Mouse (Mus musculus) adrenal gland, postnatal 14 days (tissue): Measurements from ENCODE around the gene Cdk15. TPM values are rescaled to one million over a fixed set of nuclear protein-coding genes. Genes with fewer than 3 reads are reported as not detected.

ENCODE experiments used
- DNase-seq: peaks from one replicate; pipeline ENCODE4 v3.0.0; 2021; ENCODE audit warnings: mixed read lengths
- total RNA-seq: library from RNA; stranded (reverse); gene quantifications from 2 replicates; pipeline ENCODE4 v1.2.3, GENCODE M21; 2021

The Cdk15 gene
- total RNA-seq, 1 experiment from 2014 or later = not detected

GRCm38 (mm10) chr1:59285880-59286279 is 29.2 kb downstream of the Cdk15 start:
- no peak for DNase-seq

GRCm38 (mm10) chr1:59286316-59286850 is 29.7 kb downstream of the Cdk15 start:
- DNase-seq = no peak

DNA sequence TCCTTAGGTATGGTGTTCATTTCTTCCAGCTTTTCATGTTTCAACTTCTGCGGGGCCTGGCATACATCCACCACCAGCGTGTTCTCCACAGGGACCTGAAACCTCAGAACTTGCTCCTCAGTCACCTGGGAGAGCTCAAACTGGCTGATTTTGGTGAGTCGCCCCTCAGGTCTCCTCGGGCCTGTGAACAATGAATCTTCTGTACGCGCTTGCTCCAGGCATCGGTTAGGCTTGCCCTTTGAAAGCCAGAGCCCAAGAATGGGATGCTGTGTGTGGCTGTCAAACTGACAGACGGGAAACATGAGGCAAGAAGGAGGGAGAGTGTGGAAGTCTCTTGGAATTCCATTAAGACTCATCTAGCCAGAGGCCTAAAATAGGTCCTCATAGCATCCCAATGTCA is 31.0 kb downstream of the Cdk15 start:
- DNase-seq = no peak

DNA sequence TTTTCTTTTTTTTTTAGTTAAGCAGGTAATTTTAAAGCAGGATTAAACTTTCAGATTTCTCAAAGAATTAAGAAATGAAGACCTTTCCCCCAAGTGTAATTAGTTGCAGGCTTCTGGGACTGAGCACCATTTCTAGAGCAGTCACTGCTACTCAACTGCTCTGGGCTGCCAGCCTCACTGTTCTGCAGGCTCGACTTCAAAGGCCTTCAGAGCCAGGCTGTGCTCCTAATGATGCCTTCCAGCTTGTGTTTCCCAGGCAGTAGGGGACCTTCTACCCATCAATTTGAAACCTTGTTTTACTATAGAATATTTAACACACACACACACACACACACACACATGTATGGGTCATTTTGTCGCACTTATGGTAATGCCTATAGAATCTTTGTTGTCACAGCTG is 34.9 kb downstream of the Cdk15 start:
- no peak for DNase-seq

GRCm38 (mm10) chr1:59295769-59296168 is 39.1 kb downstream of the Cdk15 start:
- DNase-seq = no peak

- no peak for DNase-seq
Observed at GRCm38 (mm10) chr1:59297167-59297566, 40.5 kb downstream of the Cdk15 start.

DNA sequence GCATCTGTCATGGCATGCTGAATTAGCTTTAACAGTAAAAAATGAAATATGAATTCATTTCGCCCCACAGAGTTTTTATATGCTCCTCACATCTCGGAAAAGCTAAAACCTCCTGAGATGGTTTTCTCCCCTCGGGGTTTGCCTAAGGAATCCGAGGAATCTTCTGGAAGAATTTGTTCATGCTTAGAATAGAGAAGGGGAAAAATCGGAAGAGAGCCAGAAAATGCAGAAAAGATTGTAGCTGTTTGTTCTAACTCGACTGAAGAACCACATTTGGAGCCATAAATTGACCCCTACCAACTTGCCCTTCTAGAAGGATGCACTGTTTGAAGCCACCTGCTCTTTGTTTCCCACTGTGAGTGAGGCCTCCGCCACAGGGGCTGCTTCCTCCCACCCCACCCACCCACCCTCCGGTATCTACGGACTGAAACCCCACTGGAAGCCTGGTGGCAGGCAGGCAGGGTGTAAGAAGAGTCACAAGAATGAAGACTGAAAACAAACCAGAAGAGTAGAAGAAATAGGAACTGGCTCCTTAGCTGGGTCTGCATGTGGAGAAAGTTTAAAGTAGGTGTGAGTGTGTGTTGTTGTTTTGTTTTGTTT is 41.9 kb downstream of the Cdk15 start:
- no peak for DNase-seq

DNA sequence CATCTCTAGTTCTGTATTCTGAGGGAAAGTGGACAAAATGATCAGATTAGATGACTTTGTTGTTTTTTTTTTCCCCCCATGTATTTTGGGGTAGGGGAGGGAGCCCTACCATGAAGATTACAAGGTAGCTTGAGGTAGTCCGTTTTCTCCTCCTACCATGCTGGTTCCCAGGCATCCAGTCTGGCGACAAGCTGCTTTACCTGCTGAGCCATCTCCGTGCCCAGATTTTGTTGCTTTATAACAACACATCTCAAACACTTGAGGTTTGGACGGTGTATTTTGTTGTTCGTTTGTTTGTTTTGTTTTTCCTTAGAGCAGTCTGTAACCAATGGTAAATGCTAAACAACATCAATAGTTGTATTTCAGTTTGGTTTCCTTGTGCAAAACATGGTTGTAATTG is 50.6 kb downstream of the Cdk15 start:
- no peak for DNase-seq

DNA sequence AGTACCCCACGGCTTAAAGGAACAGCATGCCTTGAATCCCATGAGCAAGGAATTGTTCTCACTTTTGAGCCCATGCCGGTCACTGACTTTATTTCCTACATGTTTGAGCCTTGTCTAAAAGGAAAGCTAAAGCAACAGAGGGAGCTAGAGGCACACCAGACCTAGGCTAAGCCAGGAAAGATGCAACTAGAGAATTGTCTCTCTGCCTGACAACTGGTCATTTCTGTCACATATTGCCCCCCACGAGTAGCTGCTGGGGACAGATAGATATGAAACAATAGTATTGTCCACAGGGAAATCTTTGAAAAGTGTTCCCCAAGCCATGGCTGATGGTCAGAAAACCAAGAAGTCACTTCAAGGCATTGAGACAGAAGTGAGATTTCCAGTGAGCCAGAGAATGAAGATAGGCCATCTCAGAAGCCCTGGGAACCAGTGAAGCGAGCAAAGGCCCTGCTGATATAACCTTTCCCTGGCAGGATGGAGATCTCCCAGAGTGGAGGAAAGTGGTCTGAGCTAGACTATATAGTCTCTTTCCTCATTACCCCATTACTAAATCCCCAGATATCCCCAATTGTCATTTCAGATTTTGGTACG is 54.7 kb downstream of the Cdk15 start:
- DNase-seq = no peak

DNA sequence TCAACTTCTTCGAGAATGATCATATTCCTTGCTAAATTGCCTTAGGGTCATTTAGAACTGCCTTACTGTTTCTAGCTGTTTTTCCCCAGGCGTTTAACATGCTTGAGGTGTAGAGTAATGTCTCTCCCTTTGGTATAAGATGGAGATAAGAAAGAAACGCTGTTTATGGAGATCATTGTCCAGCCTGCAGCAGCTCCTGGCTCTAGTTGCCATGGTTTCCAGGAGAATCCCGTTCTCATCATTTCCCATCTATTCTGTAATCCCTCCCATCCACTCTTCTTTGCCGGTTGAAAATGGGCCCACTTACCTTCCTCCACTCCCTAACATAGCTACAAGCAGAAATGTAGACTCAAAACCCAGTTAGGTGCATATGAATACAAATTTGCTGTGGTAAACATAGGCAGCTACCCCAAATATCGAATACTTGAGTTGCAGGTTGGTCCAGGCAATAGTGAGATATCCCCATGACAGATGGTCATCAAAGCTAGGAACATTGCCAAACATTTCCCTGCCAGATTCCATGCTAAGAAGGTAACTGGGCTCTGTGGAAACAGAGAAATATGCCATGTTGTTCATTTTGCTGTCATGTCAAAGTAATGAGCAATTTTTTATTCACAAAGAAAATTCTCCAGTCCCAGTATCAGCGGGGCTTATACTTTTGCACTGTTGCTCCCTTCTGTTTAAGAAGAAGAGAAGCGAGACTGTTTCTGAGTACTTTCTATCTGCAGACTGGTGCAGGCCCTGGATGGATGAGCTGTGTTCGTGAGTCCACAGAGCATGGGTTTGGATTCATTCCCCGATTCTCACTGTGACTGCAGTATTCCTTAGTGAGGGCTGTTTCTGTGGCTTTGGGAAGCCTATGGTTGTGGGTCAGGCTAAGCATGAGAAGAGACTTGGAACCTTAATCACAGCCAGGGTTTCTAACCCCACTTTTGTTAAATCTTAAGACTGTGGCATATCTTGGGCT is 55.8 kb downstream of the Cdk15 start:
- no peak for DNase-seq

- DNase-seq = no peak
Observed at GRCm38 (mm10) chr1:59313154-59313940, 56.6 kb downstream of the Cdk15 start.

DNA sequence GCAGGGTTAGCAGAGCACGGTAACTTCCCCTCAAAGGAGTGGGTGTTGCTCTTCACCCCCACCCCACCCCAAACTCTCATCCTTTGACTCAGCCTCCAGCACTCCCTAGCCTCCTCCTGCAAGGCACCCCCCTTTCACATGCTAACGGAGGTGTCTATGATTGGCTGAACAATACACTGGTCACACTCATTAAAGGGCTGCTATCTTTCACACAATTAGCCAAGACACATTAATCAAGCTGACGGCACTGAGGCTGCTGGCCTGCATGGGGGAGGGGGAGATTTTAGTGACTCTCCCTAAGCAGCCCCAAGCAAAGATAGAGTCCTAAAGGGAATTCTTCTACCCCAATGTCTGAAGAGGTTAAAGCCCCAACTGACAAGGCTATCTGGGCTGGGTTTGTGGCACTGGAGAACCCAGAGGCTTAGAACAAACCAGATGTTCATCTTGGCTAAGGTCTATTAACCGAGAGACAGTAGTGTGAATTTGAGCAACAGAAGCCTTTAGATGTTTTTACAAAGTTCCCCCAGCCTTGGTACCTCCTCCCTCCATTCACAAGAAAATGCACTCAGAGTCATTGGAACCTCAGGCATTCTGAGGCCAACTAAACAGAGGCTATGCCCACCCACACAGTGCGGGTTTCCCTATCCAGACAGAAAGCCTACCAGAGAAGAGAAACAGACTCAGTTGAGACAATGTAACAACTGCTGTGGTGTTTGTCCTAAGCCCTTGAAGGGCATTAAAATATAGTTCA is 58.5 kb downstream of the Cdk15 start:
- DNase-seq = no peak

DNA sequence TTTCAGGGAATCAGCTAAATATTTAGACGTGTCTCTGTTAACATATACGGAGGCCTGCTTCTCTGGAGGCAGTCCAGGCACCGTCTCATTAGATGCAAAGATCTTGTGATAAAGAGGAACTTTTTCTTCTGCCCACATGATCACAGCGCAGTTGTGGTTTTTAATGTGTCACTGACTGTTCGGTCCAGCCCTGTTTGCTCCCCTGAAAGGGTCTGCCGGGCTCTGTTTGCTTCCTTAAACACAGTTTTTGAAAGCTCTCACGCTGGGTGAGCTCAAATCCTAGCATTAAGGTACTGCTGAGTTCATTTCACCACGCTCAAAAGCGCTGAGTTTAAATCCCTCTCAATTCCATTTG is 59.3 kb downstream of the Cdk15 start:
- DNase-seq = no peak

DNA sequence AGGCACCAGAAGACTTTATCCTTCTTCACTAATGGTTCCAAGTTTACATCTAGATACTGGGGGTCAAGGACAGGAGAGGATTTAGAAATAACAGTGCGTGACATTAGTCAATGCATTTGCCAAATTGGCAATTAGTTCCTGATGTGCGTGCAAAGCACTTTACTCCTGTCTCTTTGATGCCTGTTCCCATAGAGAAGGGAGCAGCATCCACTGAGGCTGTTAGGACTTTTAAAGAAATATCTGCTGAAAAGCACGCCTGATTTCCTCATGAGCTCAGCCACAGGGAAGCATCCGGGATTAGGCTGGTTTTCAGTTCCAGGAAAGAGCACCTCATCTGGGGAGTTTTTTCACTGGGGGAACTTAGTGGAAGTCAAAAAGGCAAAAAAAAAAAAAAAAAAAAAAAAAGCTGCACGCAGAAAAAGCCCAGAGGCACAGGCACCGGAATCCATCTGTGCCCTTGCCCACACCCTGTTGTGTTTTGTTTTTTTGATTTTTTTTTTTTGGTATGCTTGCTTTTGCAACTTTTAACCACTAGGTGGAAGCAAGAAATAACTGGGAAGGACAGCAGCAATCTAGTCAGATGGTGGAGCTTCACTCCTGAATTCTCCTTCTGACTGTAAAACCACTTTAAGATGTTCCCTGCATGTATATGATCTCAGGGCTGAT is 59.8 kb downstream of the Cdk15 start:
- peak; percentile 13 for DNase-seq

GRCm38 (mm10) chr1:59317397-59317796 is 60.7 kb downstream of the Cdk15 start:
- no peak for DNase-seq

DNA sequence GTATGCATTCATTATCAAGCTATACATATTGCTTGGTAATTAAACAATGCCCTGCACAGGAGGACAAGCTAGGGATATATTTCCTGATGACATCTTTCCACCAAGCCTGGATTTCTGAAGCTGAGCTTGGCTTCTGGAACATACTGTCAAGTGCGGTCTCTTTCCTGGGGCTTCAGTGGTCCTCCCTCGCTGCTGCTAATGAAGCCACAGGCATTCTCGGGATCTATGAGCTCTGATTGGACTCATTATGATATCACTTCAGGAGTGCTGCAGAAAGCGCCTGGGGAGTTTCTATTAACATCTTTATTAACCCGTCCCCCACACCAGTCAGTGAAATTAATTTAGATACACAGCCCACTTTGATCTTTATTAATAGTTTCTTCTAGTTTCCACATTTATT is 62.2 kb downstream of the Cdk15 start:
- DNase-seq = no peak

DNA sequence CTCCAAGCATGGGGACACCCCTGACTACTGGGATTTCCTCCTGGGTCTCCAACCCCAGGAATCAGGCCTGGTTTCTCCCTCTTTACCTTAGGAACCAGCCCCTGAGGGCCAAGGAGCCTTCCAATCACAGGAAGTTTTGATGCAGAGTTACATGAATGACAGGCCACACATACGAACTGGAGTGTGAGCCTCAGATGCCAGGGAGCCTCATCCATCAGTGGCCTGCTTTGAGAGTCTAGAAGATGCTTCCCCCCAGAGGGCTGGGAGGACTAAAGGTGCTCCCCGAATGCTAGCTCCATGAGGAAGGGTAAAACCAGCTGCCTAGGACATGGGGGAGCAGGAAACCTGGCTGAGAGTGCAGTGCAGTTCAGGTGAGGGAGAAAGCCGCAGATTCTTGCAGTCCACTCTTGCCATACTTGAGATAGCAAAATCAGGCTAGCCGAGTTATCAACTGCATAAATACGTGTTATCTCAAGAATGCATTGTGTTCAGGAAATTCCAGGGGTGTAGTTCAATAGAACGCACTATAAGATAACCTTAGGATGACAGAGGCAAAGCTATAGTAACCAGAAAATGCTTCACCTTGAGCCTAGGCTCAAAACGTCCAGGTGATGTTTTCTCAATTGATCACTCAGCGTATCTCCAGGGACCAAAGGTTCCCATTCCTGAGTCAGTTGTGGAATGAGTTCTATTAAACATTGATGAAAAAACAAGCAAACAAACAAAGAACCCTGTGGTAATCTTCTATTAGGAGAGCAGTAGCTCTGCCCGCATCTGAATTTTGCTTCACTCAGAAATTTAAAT is 64.6 kb downstream of the Cdk15 start:
- no peak for DNase-seq

- no peak for DNase-seq
Observed at GRCm38 (mm10) chr1:59321880-59322836, 65.5 kb downstream of the Cdk15 start.

DNA sequence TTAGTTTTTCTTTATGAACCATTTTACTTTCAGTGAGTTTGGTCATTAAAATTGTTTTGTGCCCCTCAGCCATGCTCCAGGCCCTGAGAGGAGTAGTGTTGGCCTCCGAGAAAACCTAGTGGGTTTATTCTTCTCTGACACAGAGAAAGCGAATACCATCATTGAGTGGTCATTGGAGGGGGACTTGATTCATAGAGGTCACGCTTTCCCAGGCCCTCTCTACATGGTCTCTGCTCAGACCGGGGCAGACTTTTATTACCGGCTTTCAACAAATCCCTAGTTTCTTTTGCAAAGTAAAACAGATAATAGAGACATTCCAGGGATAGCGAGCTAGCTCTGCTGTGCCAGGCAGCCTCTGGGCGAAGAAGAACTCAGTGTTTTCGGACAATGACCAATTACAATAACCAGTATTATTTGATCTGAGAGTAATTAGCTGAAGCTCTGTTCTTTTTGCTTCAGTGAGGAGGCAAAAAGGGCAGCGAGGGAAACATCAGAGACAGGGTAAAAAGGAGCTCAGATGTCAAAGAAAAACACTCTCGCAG is 70.2 kb downstream of the Cdk15 start:
- no peak for DNase-seq
